Mouse (Mus musculus) myocyte (in vitro differentiated cells): Measurements from ENCODE around the gene Wnk4. TPM values are rescaled to one million over a fixed set of nuclear protein-coding genes. Genes with fewer than 3 reads are reported as not detected.
A peak's percentile ranks its signal among the peaks of the same experiment; 100 is the strongest.

Source experiments
- H3K27me3 ChIP-seq: one replicate; pipeline ENCODE4 v1.6.1; 2011; ENCODE audit not compliant: control insufficient read depth, insufficient read depth, insufficient read length
- H3K36me3 ChIP-seq: one replicate; pipeline ENCODE4 v1.6.1; 2011; ENCODE audit not compliant: control insufficient read depth, insufficient read depth
- H3K4me2 ChIP-seq: one replicate; pipeline ENCODE4 v1.6.1; 2011; ENCODE audit warnings: low read depth, control low read depth
- H3K4me3 ChIP-seq: one replicate; pipeline ENCODE4 v1.5.1; 2011; ENCODE audit warnings: mild to moderate bottlenecking, control low read depth, moderate library complexity
- H3K79me2 ChIP-seq: one replicate; pipeline ENCODE4 v1.6.1; 2011; ENCODE audit not compliant: control insufficient read depth, insufficient read depth
- H3ac ChIP-seq: one replicate; pipeline ENCODE4 v1.6.1; 2011; ENCODE audit not compliant: control insufficient read depth, insufficient read length
- CEBPB ChIP-seq: IDR thresholded peaks from 2 replicates; pipeline ENCODE4 v1.6.1; 2011; ENCODE audit warnings: mild to moderate bottlenecking, moderate library complexity; ENCODE audit not compliant: poor library complexity, insufficient read depth, severe bottlenecking
- E2F4 ChIP-seq: IDR thresholded peaks from one replicate; pipeline ENCODE4 v1.6.1; 2011; ENCODE audit warnings: mild to moderate bottlenecking, control low read depth, moderate library complexity; ENCODE audit not compliant: insufficient read depth
- MAX ChIP-seq: IDR thresholded peaks from one replicate; pipeline ENCODE4 v1.6.1; 2011; ENCODE audit warnings: low read depth, mild to moderate bottlenecking, control low read depth
- MYOD1 ChIP-seq, 3 experiments: IDR thresholded peaks; one replicate each; pipeline ENCODE4 v1.6.1; 2011; ENCODE audit warnings: control low read depth in 2 of 3, low read depth in 2 of 3, mild to moderate bottlenecking in 2 of 3, moderate library complexity in 1 of 3; ENCODE audit not compliant: insufficient read length in 2 of 3, control insufficient read depth in 1 of 3
- MYOG ChIP-seq, 3 experiments: IDR thresholded peaks; one replicate each; pipeline ENCODE4 v1.6.1; 2011; ENCODE audit warnings: control low read depth in 2 of 3, low read depth in 2 of 3, mild to moderate bottlenecking in 2 of 3; ENCODE audit not compliant: insufficient read length in 2 of 3, control insufficient read depth in 1 of 3, insufficient read depth in 1 of 3
- POLR2A ChIP-seq: IDR thresholded peaks from one replicate; pipeline ENCODE4 v1.6.1; 2011; ENCODE audit warnings: low read depth, mild to moderate bottlenecking, control low read depth, moderate library complexity; ENCODE audit not compliant: insufficient read length
- POLR2AphosphoS2 ChIP-seq: IDR thresholded peaks from one replicate; pipeline ENCODE4 v1.6.1; 2011; ENCODE audit warnings: low read depth, control low read depth; ENCODE audit not compliant: insufficient read length
- REST ChIP-seq: IDR thresholded peaks from one replicate; pipeline ENCODE4 v1.6.1; 2011; ENCODE audit warnings: mild to moderate bottlenecking, control low read depth, moderate library complexity; ENCODE audit not compliant: insufficient read depth, insufficient read length
- SRF ChIP-seq: IDR thresholded peaks from one replicate; pipeline ENCODE4 v1.6.1; 2011; ENCODE audit warnings: low read depth; ENCODE audit not compliant: control insufficient read depth, insufficient read length
- TCF12 ChIP-seq: IDR thresholded peaks from one replicate; pipeline ENCODE4 v1.6.1; 2011; ENCODE audit warnings: mild to moderate bottlenecking, control low read depth; ENCODE audit not compliant: poor library complexity, insufficient read depth, severe bottlenecking
- TCF3 ChIP-seq: IDR thresholded peaks from one replicate; pipeline ENCODE4 v1.6.1; 2011; ENCODE audit warnings: low read depth, control low read depth; ENCODE audit not compliant: insufficient read length
- USF1 ChIP-seq: IDR thresholded peaks from one replicate; pipeline ENCODE4 v1.6.1; 2011; ENCODE audit warnings: low read depth, mild to moderate bottlenecking, control low read depth, moderate library complexity
- polyA plus RNA-seq: library from polyadenylated mRNA; unstranded; fragments of >200 nt; fragmentation: generic; extraction: Trizol; gene quantifications from one replicate; pipeline ENCODE4 v1.2.1, GENCODE M21; 2012; ENCODE audit warnings: missing spikeins

The Wnk4 gene
- polyA plus RNA-seq, 1 experiment = 0.19 TPM

DNA sequence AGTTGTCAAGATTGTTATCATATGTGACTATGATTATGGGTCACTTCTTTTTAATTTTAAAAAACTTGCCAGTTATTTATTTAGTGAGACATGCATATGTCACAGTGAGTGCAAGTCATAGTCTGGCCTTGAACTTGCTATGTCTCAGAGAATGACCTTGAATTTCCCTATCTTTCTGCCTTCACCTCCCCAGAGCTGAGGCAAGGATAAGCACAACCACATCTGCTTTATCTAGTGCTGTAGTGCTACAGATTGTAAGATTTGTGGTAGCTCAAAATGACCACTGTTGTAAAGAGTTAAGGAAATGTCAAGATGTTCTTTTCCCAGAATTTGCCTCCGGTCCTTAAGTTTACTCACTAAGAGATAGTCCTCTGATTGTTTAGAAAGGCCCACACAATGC is 27.1 kb upstream of the Wnk4 start:
- Histone ChIP-seq H3K4me2 (no peak overlapping the region), H3ac (no peak overlapping the region), H3K79me2 (no peaks in the 10 kb centered on the region), H3K27me3 (no peaks in the 10 kb centered on the region), H3K36me3 (no peaks in the 10 kb centered on the region), H3K4me3 (no peak overlapping the region)
- no peak for TF ChIP-seq TCF12

DNA sequence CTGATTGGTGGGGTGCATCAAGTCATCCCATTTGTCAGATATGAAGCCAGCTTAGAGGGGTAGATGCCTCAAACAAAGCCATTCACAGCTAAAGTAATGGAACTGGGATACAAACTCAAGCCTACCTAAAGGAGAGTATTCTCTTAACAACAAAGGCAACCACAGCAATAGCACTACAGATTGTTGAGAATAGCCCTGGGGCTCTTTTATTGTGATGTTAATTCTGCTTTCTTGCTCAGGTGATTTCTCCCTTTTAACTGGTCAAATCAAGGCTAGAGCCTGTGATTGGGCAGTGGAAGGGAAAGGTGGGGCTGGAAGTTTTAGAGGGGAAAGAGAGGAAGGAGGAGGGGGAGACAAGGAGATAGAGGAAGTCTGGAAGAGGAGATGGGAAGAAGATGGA is 26.2 kb upstream of the Wnk4 start:
- no peaks in the 10 kb centered on the region for H3K36me3 ChIP-seq
- TF ChIP-seq MYOG (IDR thresholded peaks at IDR 0.05; ENCODE audit: control insufficient read depth in 1 of 3, insufficient read depth in 1 of 3, insufficient read length in 2 of 3, low read depth in 2 of 3) = no peak
- no peak for TF ChIP-seq TCF12
- no peak for TF ChIP-seq SRF
- TF ChIP-seq POLR2AphosphoS2 = no peak
- no peak for TF ChIP-seq USF1
- no peak for TF ChIP-seq MAX
- no peak for TF ChIP-seq E2F4
- no peak for TF ChIP-seq POLR2A
- TF ChIP-seq REST = no peak
- no peak for TF ChIP-seq MYOD1 (IDR thresholded peaks at IDR 0.05; ENCODE audit: control insufficient read depth in 1 of 3, insufficient read length in 2 of 3, low read depth in 2 of 3)
- no peak for TF ChIP-seq CEBPB
- TF ChIP-seq TCF3 = no peak
- no peak overlapping the region for H3ac ChIP-seq
- H3K4me3 ChIP-seq = no peak overlapping the region
- no peak overlapping the region for H3K4me2 ChIP-seq
- H3K27me3 ChIP-seq = no peaks in the 10 kb centered on the region
- H3K79me2 ChIP-seq = no peaks in the 10 kb centered on the region

DNA sequence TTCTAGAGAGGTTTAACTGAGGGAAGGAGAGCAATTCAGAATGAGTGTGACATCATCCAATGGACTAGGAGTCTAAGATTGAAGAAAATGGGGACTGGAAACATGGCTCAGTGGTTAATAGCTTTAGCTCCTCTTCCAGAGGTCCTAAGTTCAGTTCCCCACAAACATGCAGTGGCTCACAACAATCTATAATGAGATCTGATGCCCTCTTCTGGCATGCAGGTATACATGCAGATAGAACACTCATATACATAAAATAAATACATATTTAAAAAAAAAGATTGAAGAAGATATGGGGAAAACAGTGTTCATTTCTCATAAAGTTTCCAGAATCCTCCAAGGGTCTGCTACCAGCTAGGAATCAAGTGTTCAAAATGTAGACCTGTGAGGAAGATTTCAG is 24.9 kb upstream of the Wnk4 start:
- TF ChIP-seq SRF (no peak), E2F4 (no peak), MAX (no peak), MYOG (IDR thresholded peaks at IDR 0.05; ENCODE audit: control insufficient read depth in 1 of 3, insufficient read depth in 1 of 3, insufficient read length in 2 of 3, low read depth in 2 of 3) (no peak), TCF3 (no peak), MYOD1 (IDR thresholded peaks at IDR 0.05; ENCODE audit: control insufficient read depth in 1 of 3, insufficient read length in 2 of 3, low read depth in 2 of 3) (no peak), CEBPB (no peak), USF1 (no peak), TCF12 (no peak), REST (no peak), POLR2A (no peak), POLR2AphosphoS2 (no peak)
- Histone ChIP-seq H3K79me2 (no peaks in the 10 kb centered on the region), H3K4me3 (no peak overlapping the region), H3ac (no peak overlapping the region), H3K36me3 (no peaks in the 10 kb centered on the region), H3K27me3 (no peaks in the 10 kb centered on the region), H3K4me2 (no peak overlapping the region)

DNA sequence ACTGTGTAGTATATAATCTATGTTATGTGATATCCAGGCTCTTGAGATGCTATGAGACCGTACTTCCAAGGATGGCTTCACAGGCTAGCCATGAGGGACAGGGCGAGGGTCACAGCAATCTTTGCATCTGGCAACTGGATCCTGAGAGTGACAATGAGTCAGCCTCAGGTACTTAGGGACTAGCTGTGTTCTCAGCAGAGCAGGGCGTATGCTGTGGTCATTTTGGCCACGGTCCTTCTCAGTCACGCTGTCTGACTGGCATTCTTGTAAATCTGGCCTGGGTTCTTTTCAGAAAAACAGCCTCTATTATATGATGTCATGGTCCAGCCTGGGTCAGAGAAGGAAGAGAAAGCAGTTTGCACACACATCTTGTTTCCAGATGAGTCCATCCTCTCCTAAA is 23.6 kb upstream of the Wnk4 start:
- H3K79me2 ChIP-seq = no peaks in the 10 kb centered on the region
- no peak for TF ChIP-seq CEBPB
- no peak for TF ChIP-seq TCF12
- TF ChIP-seq REST = no peak
- TF ChIP-seq MAX = no peak

DNA sequence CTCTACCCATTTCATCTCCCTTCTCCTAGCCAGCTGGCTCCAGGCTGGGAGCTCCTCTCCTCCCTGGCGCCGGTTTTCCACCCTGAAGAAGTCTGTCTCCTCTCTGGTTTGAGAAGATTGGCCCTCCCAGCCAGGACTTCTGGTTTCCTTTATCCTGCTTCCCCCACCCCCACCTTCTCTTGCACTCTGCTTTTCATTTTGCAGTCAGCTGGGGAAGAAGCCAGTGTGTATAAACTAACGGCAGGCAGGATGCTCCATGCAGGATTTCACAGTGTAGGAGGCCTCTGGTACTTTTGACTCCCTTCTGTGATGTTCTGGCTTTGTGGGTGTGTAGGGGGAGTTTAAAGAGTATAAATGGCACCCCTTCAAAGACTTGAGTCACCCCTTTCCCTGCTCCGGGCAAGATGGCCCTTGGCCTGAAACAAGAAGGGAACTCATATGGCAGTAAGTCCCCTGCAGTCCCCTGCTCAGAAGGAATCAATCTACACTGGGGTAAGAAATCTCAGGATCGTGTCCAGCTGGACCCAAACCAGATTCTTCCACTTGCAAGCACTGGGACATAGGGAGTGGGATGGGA is 22.2 kb upstream of the Wnk4 start:
- no peaks in the 10 kb centered on the region for H3K79me2 ChIP-seq
- H3K4me2 ChIP-seq = no peak overlapping the region
- H3K36me3 ChIP-seq = no peaks in the 10 kb centered on the region
- no peak overlapping the region for H3ac ChIP-seq
- TF ChIP-seq CEBPB (no peak), TCF12 (no peak), POLR2AphosphoS2 (no peak)
- no peak overlapping the region for H3K4me3 ChIP-seq
- no peaks in the 10 kb centered on the region for H3K27me3 ChIP-seq

More for the DNA sequence above, 23.6 kb upstream of the Wnk4 start:
- Histone ChIP-seq H3K4me3 (no peak overlapping the region), H3K36me3 (no peaks in the 10 kb centered on the region), H3K27me3 (no peaks in the 10 kb centered on the region), H3ac (no peak overlapping the region), H3K4me2 (no peak overlapping the region)

DNA sequence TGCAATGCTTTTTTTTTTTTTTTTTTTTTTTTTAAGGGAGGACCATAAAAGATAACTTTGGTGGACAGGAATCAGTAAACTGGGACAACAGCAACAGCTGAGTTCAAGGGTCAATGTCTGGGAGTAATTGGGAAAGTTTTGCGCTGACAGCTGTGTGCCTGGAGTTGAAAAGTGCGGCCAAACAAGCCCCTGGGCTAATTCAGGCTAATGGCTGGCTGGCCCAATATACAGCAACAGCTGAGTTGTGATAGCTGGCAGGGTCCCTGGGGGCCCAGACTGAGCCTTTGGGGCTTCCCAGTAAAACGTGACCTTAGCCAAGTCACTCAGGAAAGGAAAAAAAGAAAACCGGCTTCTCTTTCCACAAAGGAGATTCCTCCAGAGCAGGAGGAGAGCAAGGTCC is 15.3 kb upstream of the Wnk4 start:
- peak overlapping the region; percentile 75 for H3K4me2 ChIP-seq
- no peak overlapping the region for H3ac ChIP-seq
- TF ChIP-seq E2F4 (no peak), USF1 (no peak), MYOD1 (IDR thresholded peaks at IDR 0.05; ENCODE audit: control insufficient read depth in 1 of 3, insufficient read length in 2 of 3, low read depth in 2 of 3) (peak in 2 of 3 experiments; percentile 49 to 71), MYOG (IDR thresholded peaks at IDR 0.05; ENCODE audit: control insufficient read depth in 1 of 3, insufficient read depth in 1 of 3, insufficient read length in 2 of 3, low read depth in 2 of 3) (peak in 1 of 3 experiments; percentile 71), TCF12 (peak; percentile 36)
- no peaks in the 10 kb centered on the region for H3K36me3 ChIP-seq
- H3K79me2 ChIP-seq = no peaks in the 10 kb centered on the region
- no peak overlapping the region for H3K4me3 ChIP-seq
- no peaks in the 10 kb centered on the region for H3K27me3 ChIP-seq
